Comparison of ENCODE assay signal across 10 mouse cellular contexts in genomic region chr9:71888450-71888849, GRCm38 (mm10).
DNase-seq lines count a peak whose midpoint lies in the region; ATAC-seq and TF ChIP-seq lines count a peak whose summit lies in the region.
"Had no signal": no experiment of that assay in that cellular context is flagged by ENCODE, and none has a peak within 500 bp of the region (broad histone marks: within the 10 kb centered on the region; RNA-seq: fewer than 3 reads in every experiment).

No protein-coding gene starts in this region.

- H3K36me3 ChIP-seq in embryonic facial prominence, embryonic 13.5 days = peaks cover 4% of the 10 kb centered on the region
- H3K36me3 ChIP-seq in limb, embryonic 13.5 days = peaks cover 10% of the 10 kb centered on the region

- peak overlapping the region; percentile 48; the same call in 1 of the 2 replicates for H3K27ac ChIP-seq in gastrocnemius, adult 2 months
- peak overlapping the region; percentile 80 for H3K27ac ChIP-seq in embryonic facial prominence, embryonic 13.5 days
- H3K27ac ChIP-seq in limb, embryonic 13.5 days = peak overlapping the region; percentile 70; the same call in 1 of the 2 replicates
- H3K27ac ChIP-seq: macrophage had no signal

- TF ChIP-seq CTCF in gastrocnemius, adult 2 months (IDR thresholded peaks at IDR 0.05) = no peak

- no peak overlapping the region for H3K4me3 ChIP-seq in gastrocnemius, adult 2 months
- no peak overlapping the region for H3K4me3 ChIP-seq in embryonic facial prominence, embryonic 13.5 days
- H3K4me3 ChIP-seq in limb, embryonic 13.5 days = no peak overlapping the region

- 0 out of 2 replicates have a peak overlapping the region, but pooled peaks have one; percentile 17 for H3K9ac ChIP-seq in embryonic facial prominence, embryonic 13.5 days
- H3K9ac ChIP-seq in limb, embryonic 13.5 days = no peak overlapping the region

- DNase-seq in gastrocnemius, adult 2 months = peak; percentile 32
- no peak for DNase-seq in gastrocnemius, postnatal 36 days
- DNase-seq in CD4-positive helper T cell, adult 2 months (ENCODE audit: low read depth, low spot score) = peak; percentile 22
- no peak for DNase-seq in natural killer cell, adult 2 months (ENCODE audit: low spot score in 2 of 2)
- no peak for DNase-seq in cerebellum, postnatal 10 days
- no peak for DNase-seq in heart, postnatal 4 days
- DNase-seq: cerebellum, adult 9-11 months had no signal

- H3K4me2 ChIP-seq in embryonic facial prominence, embryonic 13.5 days = peak overlapping the region; percentile 39
- peak overlapping the region; percentile 46 for H3K4me2 ChIP-seq in limb, embryonic 13.5 days (replicated peaks)

- no peaks in the 10 kb centered on the region for H3K27me3 ChIP-seq in embryonic facial prominence, embryonic 13.5 days
- H3K27me3 ChIP-seq in limb, embryonic 13.5 days = no peaks in the 10 kb centered on the region

- ATAC-seq in embryonic facial prominence, embryonic 13.5 days (ENCODE audit: insufficient number of reproducible peaks, insufficient read depth, low FRiP score, low TSS enrichment, low read depth) = no peak; the same call in 1 of the 2 replicates
- ATAC-seq in limb, embryonic 13.5 days (ENCODE audit: low FRiP score, low read depth) = peak; percentile 76; the same call in 1 of the 2 replicates

- peaks cover 40% of the 10 kb centered on the region for H3K4me1 ChIP-seq in embryonic facial prominence, embryonic 13.5 days
- H3K4me1 ChIP-seq in limb, embryonic 13.5 days = peaks cover 35% of the 10 kb centered on the region

- no peaks in the 10 kb centered on the region for H3K9me3 ChIP-seq in embryonic facial prominence, embryonic 13.5 days
- no peaks in the 10 kb centered on the region for H3K9me3 ChIP-seq in limb, embryonic 13.5 days

- intact Hi-C loops in gastrocnemius, adult 2 months (cut with DNase I) = no loop called here
- intact Hi-C loops in gastrocnemius, postnatal 36 days (cut with DNase I) = no loop called here

- WGBS in embryonic facial prominence, embryonic 13.5 days = 8% methylated on average over 5 of the region's 5 CpGs
- 6% methylated on average over 5 of the region's 5 CpGs for WGBS in limb, embryonic 13.5 days

Comparison
In these comparisons a context has a peak if more than half of its experiments do, and no peak if none do; other contexts are left out.
1. DNase-seq: peak in gastrocnemius, adult 2 months (single experiment) and CD4-positive helper T cell, adult 2 months (single experiment); none in gastrocnemius, postnatal 36 days (0 of 2), natural killer cell, adult 2 months (0 of 2), cerebellum, postnatal 10 days (0 of 2) and heart, postnatal 4 days (single experiment).
2. Peak in every context shown above with its lines, with median percentiles within 50 percentile points of each other: H3K27ac ChIP-seq.